In the genomic region with DNA sequence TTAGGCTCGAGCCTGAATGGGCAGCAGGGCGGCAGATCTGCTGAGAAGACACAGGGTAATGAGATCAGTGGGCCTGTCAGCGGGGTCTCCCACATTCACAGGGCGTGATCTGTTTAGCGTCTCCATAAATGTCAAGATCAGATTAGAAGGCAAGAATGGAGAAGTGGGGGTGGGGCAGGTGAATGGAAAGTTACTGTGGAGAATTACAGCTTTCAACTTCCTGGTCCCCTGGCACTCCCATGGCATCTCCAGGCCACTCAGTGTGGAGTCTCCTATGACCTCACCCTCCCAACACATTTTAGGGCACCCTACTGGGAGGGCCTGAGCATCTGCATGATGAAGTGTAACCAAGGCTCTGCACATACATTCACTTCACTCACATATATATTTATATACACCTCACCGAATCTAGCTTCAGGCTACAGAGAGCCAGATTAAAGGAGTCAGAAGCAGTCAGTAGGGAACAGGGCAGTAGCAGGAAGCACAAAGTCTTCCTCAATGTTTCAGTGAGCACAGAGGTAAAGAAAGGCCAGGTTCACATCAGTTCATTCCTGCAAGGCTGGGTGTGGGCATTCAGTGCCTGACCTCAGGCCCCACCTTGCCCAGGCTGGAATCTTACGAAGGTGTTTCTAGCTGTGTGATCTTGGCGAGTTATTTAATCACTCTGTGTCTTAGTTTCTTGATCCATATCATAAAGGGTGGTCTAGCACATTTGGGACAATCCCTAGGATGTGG, we compare ENCODE assay signal across 13 mouse cellular contexts. TPM values are rescaled to one million over a fixed set of nuclear protein-coding genes. Genes with fewer than 3 reads are reported as not detected.
DNase-seq lines count a peak whose midpoint lies in the region; ATAC-seq and TF ChIP-seq lines count a peak whose summit lies in the region.
"Had no signal": no experiment of that assay in that cellular context is flagged by ENCODE, and none has a peak within 500 bp of the region (broad histone marks: within the 10 kb centered on the region; RNA-seq: fewer than 3 reads in every experiment).

No protein-coding gene starts in this region.

- H3K27me3 ChIP-seq in kidney, adult 2 months (replicated peaks; ENCODE audit: control insufficient read depth, insufficient read depth, low read length) = 0 out of 2 replicates have a peak, but pooled peaks cover 1% of the 10 kb centered on the region
- H3K27me3 ChIP-seq in kidney, embryonic 14.5 days (ENCODE audit: control insufficient read depth, insufficient read depth, low read length) = peaks cover 21% of the 10 kb centered on the region
- no peaks in the 10 kb centered on the region for H3K27me3 ChIP-seq in hindbrain, embryonic 15.5 days
- H3K27me3 ChIP-seq in midbrain, embryonic 15.5 days (replicated peaks) = no peaks in the 10 kb centered on the region

- 53% methylated on average over 8 of the region's 8 CpGs for WGBS in kidney, adult 2 months
- WGBS in kidney, embryonic 14.5 days = 53% methylated on average over 8 of the region's 8 CpGs
- WGBS in hindbrain, embryonic 15.5 days = 63% methylated on average over 8 of the region's 8 CpGs
- 49% methylated on average over 8 of the region's 8 CpGs for WGBS in midbrain, embryonic 15.5 days

- ATAC-seq in kidney, embryonic 14.5 days (ENCODE audit: low FRiP score, low TSS enrichment) = no peak
- ATAC-seq in hindbrain, embryonic 15.5 days (ENCODE audit: low FRiP score, low read depth) = no peak
- no peak for ATAC-seq in midbrain, embryonic 15.5 days (replicated peaks)
- ATAC-seq in CD4-positive, CD25-positive, alpha-beta regulatory T cell, adult 4 months = no peak
- ATAC-seq in erythroblast, adult 5-6 weeks (replicated peaks; ENCODE audit: low FRiP score, poor library complexity, severe bottlenecking) = no peak

- H3K9ac ChIP-seq in kidney, embryonic 14.5 days (ENCODE audit: low read depth, low read length) = no peak overlapping the region
- no peak overlapping the region for H3K9ac ChIP-seq in hindbrain, embryonic 15.5 days
- H3K9ac ChIP-seq in midbrain, embryonic 15.5 days = no peak overlapping the region

- TF ChIP-seq CTCF in kidney, adult 2 months (conservative IDR thresholded peaks at IDR 0.05; ENCODE audit: insufficient read depth, insufficient read length, low read depth, low read length) = no peak

- no peaks in the 10 kb centered on the region for H3K4me1 ChIP-seq in kidney, adult 2 months (ENCODE audit: control insufficient read depth, insufficient read depth, low read length)
- H3K4me1 ChIP-seq in kidney, embryonic 14.5 days (ENCODE audit: control insufficient read depth, insufficient read depth, low read length) = 0 out of 2 replicates have a peak, but pooled peaks cover 3% of the 10 kb centered on the region
- peaks cover 57% of the 10 kb centered on the region for H3K4me1 ChIP-seq in hindbrain, embryonic 15.5 days (replicated peaks)
- H3K4me1 ChIP-seq in midbrain, embryonic 15.5 days = peaks cover 49% of the 10 kb centered on the region

- H3K4me2 ChIP-seq in kidney, embryonic 14.5 days (replicated peaks; ENCODE audit: low read depth, low read length) = no peak overlapping the region
- H3K4me2 ChIP-seq in hindbrain, embryonic 15.5 days = no peak overlapping the region
- peak overlapping the region; percentile 83 for H3K4me2 ChIP-seq in midbrain, embryonic 15.5 days

- H3K9me3 ChIP-seq in kidney, embryonic 14.5 days (ENCODE audit: control insufficient read depth, low read length) = no peaks in the 10 kb centered on the region
- H3K9me3 ChIP-seq in hindbrain, embryonic 15.5 days = no peaks in the 10 kb centered on the region
- no peaks in the 10 kb centered on the region for H3K9me3 ChIP-seq in midbrain, embryonic 15.5 days

- TF ChIP-seq POLR2A in kidney, adult 2 months (IDR thresholded peaks at IDR 0.05; ENCODE audit: low read depth, low read length) = no peak

- H3K36me3 ChIP-seq in kidney, adult 2 months (ENCODE audit: control insufficient read depth, insufficient read depth, low read length) = no peaks in the 10 kb centered on the region
- no peaks in the 10 kb centered on the region for H3K36me3 ChIP-seq in kidney, embryonic 14.5 days (ENCODE audit: control insufficient read depth, insufficient read depth, low read length)
- peaks cover under 1% of the 10 kb centered on the region; the same call in 1 of the 2 replicates for H3K36me3 ChIP-seq in hindbrain, embryonic 15.5 days
- H3K36me3 ChIP-seq in midbrain, embryonic 15.5 days (replicated peaks) = no peaks in the 10 kb centered on the region; the same call in 1 of the 2 replicates

- no peak overlapping the region for H3K4me3 ChIP-seq in kidney, adult 2 months (ENCODE audit: insufficient read depth, low read depth, low read length)
- no peak overlapping the region for H3K4me3 ChIP-seq in kidney, embryonic 14.5 days (ENCODE audit: low read length)
- H3K4me3 ChIP-seq in hindbrain, embryonic 15.5 days = no peak overlapping the region
- H3K4me3 ChIP-seq in midbrain, embryonic 15.5 days = no peak overlapping the region

- H3K27ac ChIP-seq in kidney, adult 2 months (ENCODE audit: insufficient read depth, low read depth, low read length) = no peak overlapping the region; the same call in 1 of the 2 replicates
- H3K27ac ChIP-seq in kidney, embryonic 14.5 days (ENCODE audit: low read depth, low read length) = no peak overlapping the region
- H3K27ac ChIP-seq in hindbrain, embryonic 15.5 days (replicated peaks) = peak overlapping the region; percentile 89
- peak overlapping the region; percentile 91 for H3K27ac ChIP-seq in midbrain, embryonic 15.5 days

- peak; percentile 48 for DNase-seq in kidney, adult 2 months
- peak; percentile 42 for DNase-seq in embryo, embryonic 11 days
- DNase-seq in frontal cortex, adult 2 months (ENCODE audit: extremely low spot score in 1 of 2, low spot score in 1 of 2) = no peak
- DNase-seq: heart, postnatal 14 days; left cerebral cortex, postnatal 4 days; spleen, adult 18-20 months had no signal

RNA-seq across cellular contexts. Expression of a gene that starts 1.6 kb away (rescaled TPM):
- polyA plus RNA-seq in kidney, adult 2 months (2012; rRNA removed) = 1.6 and 2.2 TPM in 2 replicates
- 0.34 and 0.53 TPM in 2 replicates for polyA plus RNA-seq in kidney, embryonic 14.5 days (2014; fragmentation: Nextera tagmentation; extraction: Ambion mirVana)
- polyA plus RNA-seq in hindbrain, embryonic 15.5 days (2015; fragmentation: Nextera tagmentation; extraction: Ambion mirVana) = 219 and 232 TPM in 2 replicates
- polyA plus RNA-seq in midbrain, embryonic 15.5 days (2015; fragmentation: Nextera tagmentation; extraction: Ambion mirVana) = 320 and 350 TPM in 2 replicates
- polyA plus RNA-seq in CD4-positive, CD25-positive, alpha-beta regulatory T cell, adult 4 months (2017; shearing (Covaris generic)) = 1 to 10 TPM in 1 of 2 experiments, under 1 TPM in 1; 0.55 to 1.8 TPM
- total RNA-seq in erythroblast, adult 5-6 weeks (2015; ENCODE audit: low replicate concordance) = not detected in 2 replicates
- not detected in 2 replicates for total RNA-seq in erythroblast, adult 5-6 weeks (2017; ENCODE audit: low replicate concordance)
- 410 and 454 TPM in 2 replicates for polyA plus RNA-seq in frontal cortex, adult 2 months (2012; rRNA removed)
- total RNA-seq: gastrocnemius, adult 18-20 months; heart, postnatal 14 days had no signal

RNA-seq across cellular contexts. Expression of a gene that starts 3.7 kb away (rescaled TPM):
- 0.39 and 0.47 TPM in 2 replicates for polyA plus RNA-seq in kidney, adult 2 months (2012; rRNA removed)
- 0.91 and 1.7 TPM in 2 replicates for polyA plus RNA-seq in kidney, embryonic 14.5 days (2014; fragmentation: Nextera tagmentation; extraction: Ambion mirVana)
- polyA plus RNA-seq in hindbrain, embryonic 15.5 days (2015; fragmentation: Nextera tagmentation; extraction: Ambion mirVana) = 20.0 and 21.0 TPM in 2 replicates
- 20.1 and 21.3 TPM in 2 replicates for polyA plus RNA-seq in midbrain, embryonic 15.5 days (2015; fragmentation: Nextera tagmentation; extraction: Ambion mirVana)
- polyA plus RNA-seq in CD4-positive, CD25-positive, alpha-beta regulatory T cell, adult 4 months (2017; shearing (Covaris generic)) = 1 to 10 TPM in 1 of 2 experiments, not detected in 1; 1.4 TPM
- total RNA-seq in erythroblast, adult 5-6 weeks (2015; ENCODE audit: low replicate concordance) = not detected in 2 replicates
- not detected in 2 replicates for total RNA-seq in erythroblast, adult 5-6 weeks (2017; ENCODE audit: low replicate concordance)
- 3.5 and 4.6 TPM in 2 replicates for polyA plus RNA-seq in frontal cortex, adult 2 months (2012; rRNA removed)

RNA-seq across cellular contexts. Expression of a gene that starts 32.8 kb away (rescaled TPM):
- polyA plus RNA-seq in kidney, adult 2 months (2012; rRNA removed) = 0.25 and 1.0 TPM in 2 replicates
- 0.28 and 0.40 TPM in 2 replicates for polyA plus RNA-seq in kidney, embryonic 14.5 days (2014; fragmentation: Nextera tagmentation; extraction: Ambion mirVana)
- 1.4 and 1.6 TPM in 2 replicates for polyA plus RNA-seq in hindbrain, embryonic 15.5 days (2015; fragmentation: Nextera tagmentation; extraction: Ambion mirVana)
- 1.6 and 1.8 TPM in 2 replicates for polyA plus RNA-seq in midbrain, embryonic 15.5 days (2015; fragmentation: Nextera tagmentation; extraction: Ambion mirVana)
- polyA plus RNA-seq in CD4-positive, CD25-positive, alpha-beta regulatory T cell, adult 4 months (2017; shearing (Covaris generic)) = under 1 TPM in 1 of 2 experiments, not detected in 1; 0.94 TPM
- not detected in 2 replicates for total RNA-seq in erythroblast, adult 5-6 weeks (2015; ENCODE audit: low replicate concordance)
- total RNA-seq in erythroblast, adult 5-6 weeks (2017; ENCODE audit: low replicate concordance) = not detected in 2 replicates
- 0.19 and 0.28 TPM in 2 replicates for polyA plus RNA-seq in frontal cortex, adult 2 months (2012; rRNA removed)
- total RNA-seq: adrenal gland, adult 18-20 months; gastrocnemius, adult 18-20 months; heart, postnatal 14 days; left cerebral cortex, postnatal 4 days had no signal

RNA-seq across cellular contexts. Expression of a gene that starts 33.4 kb away (rescaled TPM):
- 39.2 and 47.8 TPM in 2 replicates for polyA plus RNA-seq in kidney, adult 2 months (2012; rRNA removed)
- 71.3 and 73.7 TPM in 2 replicates for polyA plus RNA-seq in kidney, embryonic 14.5 days (2014; fragmentation: Nextera tagmentation; extraction: Ambion mirVana)
- polyA plus RNA-seq in hindbrain, embryonic 15.5 days (2015; fragmentation: Nextera tagmentation; extraction: Ambion mirVana) = 60.6 and 61.0 TPM in 2 replicates
- 56.7 and 57.8 TPM in 2 replicates for polyA plus RNA-seq in midbrain, embryonic 15.5 days (2015; fragmentation: Nextera tagmentation; extraction: Ambion mirVana)
- 10 to 100 TPM; 47.2 to 47.6 TPM for polyA plus RNA-seq in CD4-positive, CD25-positive, alpha-beta regulatory T cell, adult 4 months (2017; shearing (Covaris generic))
- 11.5 and 20.8 TPM in 2 replicates for total RNA-seq in erythroblast, adult 5-6 weeks (2015; ENCODE audit: low replicate concordance)
- 10.5 and 13.0 TPM in 2 replicates for total RNA-seq in erythroblast, adult 5-6 weeks (2017; ENCODE audit: low replicate concordance)
- 49.4 and 52.5 TPM in 2 replicates for polyA plus RNA-seq in frontal cortex, adult 2 months (2012; rRNA removed)

Comparison
In these comparisons a context has a peak if more than half of its experiments do, and no peak if none do; other contexts are left out.
1. DNase-seq: peak in kidney, adult 2 months (single experiment) and embryo, embryonic 11 days (single experiment); none in frontal cortex, adult 2 months (0 of 2).
2. H3K27ac ChIP-seq: peak in hindbrain, embryonic 15.5 days (single experiment) and midbrain, embryonic 15.5 days (single experiment); none in kidney, adult 2 months (single experiment) and kidney, embryonic 14.5 days (single experiment).
3. RNA of a gene that starts 1.6 kb away (polyA plus RNA-seq): 410 to 454 TPM in frontal cortex, adult 2 months, 320 to 350 TPM in midbrain, embryonic 15.5 days and 219 to 232 TPM in hindbrain, embryonic 15.5 days; 0.55 to 1.8 TPM in CD4-positive, CD25-positive, alpha-beta regulatory T cell, adult 4 months, 1.6 to 2.2 TPM in kidney, adult 2 months and 0.34 to 0.53 TPM in kidney, embryonic 14.5 days; every median in the first group is over 10 times any median in the second.